Mouse (Mus musculus): ENCODE results near the gene Gm614.

Gm614 gene

GRCm38 (mm10) chrX:101256603-101257002 is 7.2 kb downstream of the Gm614 start:
- DNase-seq (ENCODE audit: low read depth): no peak

GRCm38 (mm10) chrX:101254740-101255139 is 9.1 kb downstream of the Gm614 start:
- no peak for DNase-seq (ENCODE audit: low read depth)

- peak; percentile 71 for DNase-seq (ENCODE audit: low read depth)
Observed at GRCm38 (mm10) chrX:101253952-101254729, 9.7 kb downstream of the Gm614 start, which contains the start of gene Foxo4. Gene Foxo4, plus strand, starts transcription at chrX:101254528.

- no peak for DNase-seq (ENCODE audit: low read depth)
Observed at GRCm38 (mm10) chrX:101245011-101245410, 18.8 kb downstream of the Gm614 start.

- DNase-seq (ENCODE audit: low read depth): no peak
Observed at GRCm38 (mm10) chrX:101222796-101223162, 41.0 kb downstream of the Gm614 start.

- DNase-seq (ENCODE audit: low read depth): peak; percentile 58
Observed at GRCm38 (mm10) chrX:101221834-101222795, 41.7 kb downstream of the Gm614 start, which contains the start of gene Snx12. Gene Snx12, minus strand, starts transcription at chrX:101222563.
